Mouse (Mus musculus) ES-E14 (cell line): ENCODE data around the gene Rbpj.

Source experiments
- CHD2 ChIP-seq: IDR thresholded peaks from 2 replicates; pipeline ENCODE4 v1.6.1; 2014; ENCODE audit warnings: mild to moderate bottlenecking, low read depth, low read length, inconsistent platforms
- HCFC1 ChIP-seq: IDR thresholded peaks from 2 replicates; pipeline ENCODE4 v1.6.1; 2012; ENCODE audit warnings: low read length, inconsistent platforms, borderline replicate concordance; ENCODE audit not compliant: insufficient read depth
- MAFK ChIP-seq: IDR thresholded peaks from 2 replicates; pipeline ENCODE4 v1.6.1; 2014; ENCODE audit warnings: mild to moderate bottlenecking, low read depth, low read length, inconsistent platforms; ENCODE audit not compliant: insufficient read depth
- ZC3H11A ChIP-seq: IDR thresholded peaks from 2 replicates; pipeline ENCODE4 v1.6.1; 2012; ENCODE audit warnings: low read depth, mild to moderate bottlenecking, inconsistent platforms, low read length, borderline replicate concordance
- ZNF384 ChIP-seq: IDR thresholded peaks from 2 replicates; pipeline ENCODE4 v1.6.1; 2012; ENCODE audit warnings: low read depth, low read length, inconsistent platforms

DNA sequence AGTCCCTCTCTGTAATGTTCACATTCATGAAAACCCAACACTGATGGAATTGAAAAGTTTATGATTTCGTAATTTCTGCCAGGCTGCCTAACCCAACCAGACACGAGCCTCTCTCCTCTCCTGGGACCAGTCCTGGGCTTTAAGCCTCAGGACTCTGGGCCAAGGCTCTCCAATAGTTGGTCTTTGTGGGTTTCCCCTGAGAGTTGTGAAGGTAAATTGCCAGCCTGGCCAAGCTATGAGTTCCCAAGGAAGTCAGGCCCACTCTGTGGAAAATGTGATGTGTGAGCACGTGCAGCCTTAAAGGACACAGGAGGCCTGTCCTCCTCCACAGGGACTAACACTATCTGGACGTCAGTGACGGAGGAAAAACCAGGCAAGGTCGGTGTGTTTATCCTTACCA lies 85.4 kb downstream of the Rbpj start:
- TF ChIP-seq HCFC1: no peak
- TF ChIP-seq MAFK: no peak
- TF ChIP-seq CHD2: no peak
- TF ChIP-seq ZNF384: no peak
- no peak for TF ChIP-seq ZC3H11A
